Mouse (Mus musculus) A20 (cell line): ENCODE results near the gene Ric1.
A peak's percentile ranks its signal among the peaks of the same experiment; 100 is the strongest.

Source experiments
- DNase-seq: peaks from one replicate; pipeline ENCODE4 v3.0.0-alpha.2; 2011; ENCODE audit warnings: low read depth, low spot score

The Ric1 gene

GRCm38 (mm10) chr19:29608212-29608611, 86.1 kb downstream of the Ric1 start:
- DNase-seq: no peak

GRCm38 (mm10) chr19:29610907-29611306, 88.8 kb downstream of the Ric1 start:
- no peak for DNase-seq

GRCm38 (mm10) chr19:29612102-29612501, 90.0 kb downstream of the Ric1 start:
- DNase-seq: no peak

GRCm38 (mm10) chr19:29641055-29641454, 119.0 kb downstream of the Ric1 start:
- DNase-seq: peak; percentile 79

GRCm38 (mm10) chr19:29641510-29641909, 119.4 kb downstream of the Ric1 start:
- DNase-seq: peak; percentile 62

- DNase-seq: peak; percentile 78
These were observed 120.1 kb downstream of the Ric1 start for GRCm38 (mm10) chr19:29642211-29642610.

- DNase-seq: peak; percentile 53
These were observed 121.3 kb downstream of the Ric1 start for GRCm38 (mm10) chr19:29643194-29643922.

GRCm38 (mm10) chr19:29644747-29645146, 122.7 kb downstream of the Ric1 start:
- DNase-seq: peak; percentile 44

GRCm38 (mm10) chr19:29647651-29648549, 125.8 kb downstream of the Ric1 start, which contains the start of gene Ermp1:
TSS of gene Ermp1 (minus strand) at chr19:29648415.
- DNase-seq: peak; percentile 95

GRCm38 (mm10) chr19:29648550-29648914, 126.5 kb downstream of the Ric1 start:
- DNase-seq: no peak

GRCm38 (mm10) chr19:29649683-29650082, 127.6 kb downstream of the Ric1 start:
- DNase-seq: no peak

GRCm38 (mm10) chr19:29653768-29654265, 131.7 kb downstream of the Ric1 start:
- DNase-seq: no peak

GRCm38 (mm10) chr19:29655148-29655547, 133.1 kb downstream of the Ric1 start:
- DNase-seq: no peak

- DNase-seq: no peak
These were observed 133.9 kb downstream of the Ric1 start for GRCm38 (mm10) chr19:29656029-29656428.
